Mouse (Mus musculus): ENCODE results near the gene Gm16451. TPM values are rescaled to one million over a fixed set of nuclear protein-coding genes. Genes with fewer than 3 reads are reported as not detected.
"Not testable (repeated sequence)": the region's sequence is repeated elsewhere in the genome, so short reads cannot be mapped to it uniquely, and the experiment has no call there.

Gene Gm16451
- not detected in 2 replicates for polyA plus RNA-seq (2015; fragmentation: Nextera tagmentation; extraction: Ambion mirVana)

- WGBS: no CpG with 5 or more reads among the region's 2 CpGs
- DNase-seq (ENCODE audit: low spot score): not testable (repeated sequence)
Measured at GRCm38 (mm10) chr7:22118145-22118544, at the start of gene Gm16451. Gene Gm16451 (minus strand): TSS chr7:22118245.

GRCm38 (mm10) chr7:22163935-22164334, 45.9 kb upstream of the Gm16451 start, which contains the start of gene Vmn1r142:
Gene Vmn1r142 (minus strand): TSS chr7:22164035.
- not testable (repeated sequence) for H3K4me1 ChIP-seq (replicated peaks; ENCODE audit: control insufficient read depth, insufficient read depth); ATAC-seq (ENCODE audit: low FRiP score, low TSS enrichment)
- WGBS: no CpG with 5 or more reads among the region's 3 CpGs

More at GRCm38 (mm10) chr7:22118145-22118544, at the start of gene Gm16451:
- not testable (repeated sequence) for H3K4me3 ChIP-seq (ENCODE audit: low read depth, low read length); H3K36me3 ChIP-seq (ENCODE audit: control insufficient read depth, insufficient read depth, low read length); ATAC-seq (ENCODE audit: low FRiP score, low TSS enrichment); H3K27me3 ChIP-seq (ENCODE audit: control insufficient read depth, insufficient read depth, low read length); H3K9me3 ChIP-seq (ENCODE audit: control insufficient read depth, low read length); H3K9ac ChIP-seq (ENCODE audit: low read length); H3K27ac ChIP-seq (replicated peaks); H3K4me2 ChIP-seq (replicated peaks; ENCODE audit: low read depth); H3K4me1 ChIP-seq (replicated peaks; ENCODE audit: control insufficient read depth, insufficient read depth)

GRCm38 (mm10) chr7:22134641-22135040, 16.6 kb upstream of the Gm16451 start, which contains the start of gene Gm10666:
Gene Gm10666 (minus strand): TSS chr7:22134741.
- H3K4me1 ChIP-seq (replicated peaks; ENCODE audit: control insufficient read depth, insufficient read depth); H3K27ac ChIP-seq (replicated peaks); H3K27me3 ChIP-seq (ENCODE audit: control insufficient read depth, insufficient read depth, low read length); H3K9ac ChIP-seq (ENCODE audit: low read length); H3K9me3 ChIP-seq (ENCODE audit: control insufficient read depth, low read length); H3K36me3 ChIP-seq (ENCODE audit: control insufficient read depth, insufficient read depth, low read length); H3K4me3 ChIP-seq (ENCODE audit: low read depth, low read length); H3K4me2 ChIP-seq (replicated peaks; ENCODE audit: low read depth); DNase-seq (ENCODE audit: low spot score); ATAC-seq (ENCODE audit: low FRiP score, low TSS enrichment): not testable (repeated sequence)
- WGBS: no CpG with 5 or more reads among the region's 5 CpGs

More at GRCm38 (mm10) chr7:22163935-22164334, 45.9 kb upstream of the Gm16451 start, which contains the start of gene Vmn1r142:
- H3K4me2 ChIP-seq (replicated peaks; ENCODE audit: low read depth); DNase-seq (ENCODE audit: low spot score); H3K4me3 ChIP-seq (ENCODE audit: low read depth, low read length); H3K27ac ChIP-seq (replicated peaks); H3K36me3 ChIP-seq (ENCODE audit: control insufficient read depth, insufficient read depth, low read length); H3K9ac ChIP-seq (ENCODE audit: low read length); H3K9me3 ChIP-seq (ENCODE audit: control insufficient read depth, low read length); H3K27me3 ChIP-seq (ENCODE audit: control insufficient read depth, insufficient read depth, low read length): not testable (repeated sequence)

GRCm38 (mm10) chr7:22068757-22069156, 49.3 kb downstream of the Gm16451 start, which contains the start of gene Vmn1r139:
Gene Vmn1r139 (plus strand): TSS chr7:22069057.
- H3K4me1 ChIP-seq (replicated peaks; ENCODE audit: control insufficient read depth, insufficient read depth); ATAC-seq (ENCODE audit: low FRiP score, low TSS enrichment); DNase-seq (ENCODE audit: low spot score); H3K4me3 ChIP-seq (ENCODE audit: low read depth, low read length); H3K36me3 ChIP-seq (ENCODE audit: control insufficient read depth, insufficient read depth, low read length); H3K27me3 ChIP-seq (ENCODE audit: control insufficient read depth, insufficient read depth, low read length); H3K4me2 ChIP-seq (replicated peaks; ENCODE audit: low read depth); H3K9ac ChIP-seq (ENCODE audit: low read length); H3K27ac ChIP-seq (replicated peaks); H3K9me3 ChIP-seq (ENCODE audit: control insufficient read depth, low read length): not testable (repeated sequence)
- no CpG with 5 or more reads among the region's 7 CpGs for WGBS

Other genes starting within 250 kb of the Gm16451 start
- not detected in 2 replicates for gene Gm5891, start 197.0 kb downstream of the Gm16451 start, polyA plus RNA-seq (2015; fragmentation: Nextera tagmentation; extraction: Ambion mirVana)
- not detected in 2 replicates for gene Vmn1r137, start 123.7 kb downstream of the Gm16451 start, polyA plus RNA-seq (2015; fragmentation: Nextera tagmentation; extraction: Ambion mirVana)
- gene Vmn1r138, start 89.3 kb downstream of the Gm16451 start, polyA plus RNA-seq (2015; fragmentation: Nextera tagmentation; extraction: Ambion mirVana): not detected in 2 replicates
- gene Gm6176, start 61.9 kb downstream of the Gm16451 start, polyA plus RNA-seq (2015; fragmentation: Nextera tagmentation; extraction: Ambion mirVana): not detected in 2 replicates
- gene Vmn1r139, start 49.2 kb downstream of the Gm16451 start, polyA plus RNA-seq (2015; fragmentation: Nextera tagmentation; extraction: Ambion mirVana): not detected in 2 replicates
- not detected in 2 replicates for gene Gm10666, start 16.5 kb upstream of the Gm16451 start, polyA plus RNA-seq (2015; fragmentation: Nextera tagmentation; extraction: Ambion mirVana)
- not detected in 2 replicates for gene Vmn1r142, start 45.8 kb upstream of the Gm16451 start, polyA plus RNA-seq (2015; fragmentation: Nextera tagmentation; extraction: Ambion mirVana)
- not detected in 2 replicates for gene Vmn1r143, start 71.1 kb upstream of the Gm16451 start, polyA plus RNA-seq (2015; fragmentation: Nextera tagmentation; extraction: Ambion mirVana)
- gene Gm8653, start 83.0 kb upstream of the Gm16451 start, polyA plus RNA-seq (2015; fragmentation: Nextera tagmentation; extraction: Ambion mirVana): not detected in 2 replicates
- gene Gm8453, start 111.2 kb upstream of the Gm16451 start, polyA plus RNA-seq (2015; fragmentation: Nextera tagmentation; extraction: Ambion mirVana): not detected in 2 replicates
- gene Gm4187, start 211.5 kb upstream of the Gm16451 start, polyA plus RNA-seq (2015; fragmentation: Nextera tagmentation; extraction: Ambion mirVana): not detected in 2 replicates